Mouse (Mus musculus) kidney, adult 18-20 months (tissue): ENCODE results near the gene Rapgef3.

ENCODE experiments used
- DNase-seq: peaks from one replicate; pipeline ENCODE4 v3.0.0; 2021

Rapgef3 gene

DNA sequence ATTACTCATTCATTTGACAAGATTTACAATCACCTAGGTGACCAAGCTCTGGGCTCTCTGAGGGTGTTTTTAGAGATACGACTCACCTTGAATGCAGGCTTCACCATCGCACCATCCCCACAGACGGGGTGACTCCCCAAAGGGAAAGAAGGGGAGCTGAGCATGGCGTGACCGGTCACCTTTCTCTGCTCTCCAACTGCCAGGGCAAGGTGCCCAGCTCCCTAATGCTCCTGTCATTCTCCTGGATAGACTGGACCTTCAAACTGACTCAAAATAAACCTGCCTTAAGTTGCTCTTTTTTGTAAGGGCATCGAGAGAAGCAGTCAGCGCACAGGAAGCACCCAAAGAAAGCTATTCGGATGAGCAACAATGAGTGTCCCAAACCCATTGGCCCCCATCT, 2.5 kb upstream of the Rapgef3 start:
- no peak for DNase-seq

DNA sequence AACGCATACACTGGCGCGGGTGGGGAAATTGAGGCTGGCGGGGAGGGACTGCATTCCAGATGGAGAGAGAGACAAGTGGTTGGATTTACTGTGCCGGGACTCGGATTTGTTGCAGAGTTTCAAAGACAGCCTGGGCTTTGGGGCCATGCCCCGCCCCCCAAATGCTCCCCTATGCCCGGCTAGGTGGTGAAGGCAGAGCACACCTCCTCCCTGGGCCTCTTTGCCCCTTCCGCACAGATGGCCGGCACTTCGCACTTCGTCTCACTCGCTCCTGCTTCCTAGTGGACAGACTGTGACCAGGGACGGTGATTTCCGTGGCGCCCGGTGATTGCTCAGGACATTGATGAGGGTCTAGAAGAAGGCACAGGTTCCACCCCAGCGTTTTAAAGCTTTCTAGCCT, 420 bp upstream of the Rapgef3 start:
- no peak for DNase-seq

DNA sequence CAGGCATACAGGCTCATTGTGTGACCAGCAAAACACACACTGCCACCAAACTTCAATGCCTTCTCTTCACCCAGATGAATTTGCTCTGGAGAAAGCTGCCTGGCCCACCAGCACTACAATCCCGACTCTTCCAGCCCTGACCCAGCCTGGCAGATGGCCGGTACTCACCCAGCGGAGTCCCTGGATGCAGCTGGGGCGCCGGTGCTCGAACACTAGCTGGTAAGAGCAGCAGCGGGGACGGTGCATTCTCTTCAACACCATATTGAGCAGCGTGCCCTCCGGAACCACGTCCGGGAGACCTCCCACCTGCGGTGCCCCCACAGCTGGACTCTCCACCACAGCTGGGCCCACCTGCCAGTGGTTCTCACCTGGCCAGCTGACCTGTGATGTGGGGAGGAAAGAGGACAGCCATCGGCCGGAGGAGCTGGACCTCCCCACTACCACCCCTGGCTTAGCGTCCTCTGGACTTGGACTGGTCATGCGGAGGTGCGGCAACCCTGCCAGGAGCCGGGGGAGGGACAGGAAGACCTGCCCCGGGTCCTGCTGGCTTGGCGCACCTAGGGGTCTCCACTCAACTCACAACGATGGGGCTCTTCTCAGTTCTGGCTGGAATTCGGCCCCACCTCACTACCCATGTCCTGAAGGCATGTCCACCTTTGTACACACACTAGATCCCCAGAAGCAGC, 1.0 kb downstream of the Rapgef3 start:
- DNase-seq, result peak; percentile 84

DNA sequence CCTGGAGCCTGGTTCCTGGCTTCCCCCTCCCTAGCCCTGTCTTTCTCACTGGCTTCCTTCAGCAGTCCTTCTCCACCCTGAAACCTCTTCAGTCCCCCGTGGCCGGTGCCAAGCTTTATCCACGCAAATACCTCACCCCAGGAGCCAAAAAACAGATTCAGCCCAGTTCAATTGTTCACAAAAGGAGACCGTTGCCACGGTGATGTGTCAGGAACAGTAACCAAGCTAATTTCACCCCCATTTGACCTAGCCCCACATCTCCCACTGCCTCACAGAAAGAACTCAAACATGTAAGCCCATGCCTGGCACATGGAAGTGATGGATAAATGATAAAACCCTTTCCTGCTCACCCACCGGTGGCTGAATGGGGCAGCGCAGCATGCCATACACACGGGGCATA, 1.6 kb downstream of the Rapgef3 start:
- peak; percentile 49 for DNase-seq

DNA sequence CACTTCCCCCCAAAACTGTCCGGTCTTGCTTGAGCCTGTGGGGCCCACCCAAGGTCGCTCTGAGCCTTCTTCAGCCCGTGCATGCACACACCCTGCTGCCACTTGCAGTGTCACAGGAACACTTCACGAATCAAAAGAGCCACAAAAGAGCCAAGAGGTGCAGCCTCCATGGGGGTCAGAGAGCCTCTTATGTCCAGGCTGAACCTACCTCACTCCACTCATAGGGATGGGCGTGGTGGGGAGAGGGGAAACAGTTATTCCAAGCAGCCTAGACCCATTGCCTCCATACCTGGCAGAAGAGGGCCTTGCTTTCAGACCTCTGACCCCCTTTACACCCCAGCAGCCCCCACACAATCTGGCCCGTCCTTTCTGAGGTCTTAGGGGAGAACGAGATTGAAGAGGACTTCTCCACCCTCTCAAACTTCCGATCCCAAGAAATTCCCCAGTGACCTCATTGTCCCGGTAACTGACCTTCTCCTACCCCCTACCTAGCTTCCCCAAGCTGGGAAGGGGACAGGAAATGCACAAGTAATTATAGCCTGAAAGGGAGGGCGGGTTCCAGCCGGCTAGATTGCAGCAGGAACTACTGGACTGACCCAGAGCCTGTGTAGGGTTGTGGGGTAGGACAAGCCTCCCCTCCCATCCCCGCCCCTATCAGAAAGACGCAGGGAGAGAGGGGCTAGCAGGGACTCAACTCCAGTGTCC, 2.5 kb downstream of the Rapgef3 start:
- DNase-seq, result peak; percentile 61

DNA sequence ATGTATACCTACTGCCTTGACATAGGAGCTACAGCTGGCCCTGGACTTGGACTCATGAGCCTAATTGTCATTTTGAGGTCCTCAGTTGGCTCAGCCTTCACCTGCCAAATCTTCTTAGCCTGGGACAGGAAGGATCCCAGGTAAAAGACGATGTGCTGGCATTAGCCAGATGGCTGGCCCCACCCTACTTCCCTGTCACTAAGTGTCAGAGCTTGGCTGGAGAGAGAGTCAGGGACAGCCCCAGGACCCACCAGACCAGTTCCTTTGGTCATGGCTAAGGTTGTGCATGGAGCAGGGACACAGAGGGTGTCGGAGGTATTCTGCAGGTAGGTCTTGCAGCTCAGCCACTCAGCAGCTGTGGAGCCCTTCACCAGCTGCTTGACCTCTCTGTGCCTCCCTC, 3.2 kb downstream of the Rapgef3 start:
- DNase-seq, result peak; percentile 33

DNA sequence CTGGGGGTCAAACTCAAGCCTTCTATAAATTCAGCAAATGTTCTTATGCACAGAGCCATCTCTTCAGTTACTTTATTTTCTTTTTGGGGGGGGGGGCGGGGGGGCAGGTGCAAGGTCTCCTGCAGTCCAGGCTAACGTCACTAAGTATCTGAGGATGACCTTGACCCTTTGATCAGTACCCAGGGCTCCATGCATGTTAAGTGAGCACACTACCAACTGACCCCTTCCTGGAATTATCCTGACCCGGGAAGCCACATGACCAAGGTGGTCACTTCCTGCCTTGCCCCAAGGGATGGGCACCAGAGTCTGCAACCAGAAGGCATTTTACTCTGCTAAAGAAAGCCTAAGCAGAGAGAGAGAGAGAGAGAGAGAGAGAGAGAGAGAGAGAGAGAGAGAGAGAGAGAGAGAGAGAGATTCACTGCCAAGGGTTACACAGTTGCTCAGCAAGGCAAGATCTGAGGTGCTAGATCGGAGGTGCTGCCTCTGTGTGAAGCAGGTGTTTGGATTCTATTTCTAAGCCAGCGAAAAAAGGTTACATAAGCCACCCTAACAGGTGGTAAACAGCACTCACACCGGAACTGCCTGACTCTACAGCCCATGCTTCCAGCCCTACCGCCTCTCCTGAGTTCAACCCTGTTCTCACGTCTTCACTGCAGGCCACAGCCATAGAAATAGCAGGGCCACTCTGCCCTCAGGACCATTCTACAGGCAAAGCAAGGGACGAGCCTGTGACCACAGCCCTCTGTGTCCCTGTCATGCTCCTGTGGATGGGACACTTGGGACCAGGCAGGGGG, 4.3 kb downstream of the Rapgef3 start:
- peak; percentile 55 for DNase-seq

DNA sequence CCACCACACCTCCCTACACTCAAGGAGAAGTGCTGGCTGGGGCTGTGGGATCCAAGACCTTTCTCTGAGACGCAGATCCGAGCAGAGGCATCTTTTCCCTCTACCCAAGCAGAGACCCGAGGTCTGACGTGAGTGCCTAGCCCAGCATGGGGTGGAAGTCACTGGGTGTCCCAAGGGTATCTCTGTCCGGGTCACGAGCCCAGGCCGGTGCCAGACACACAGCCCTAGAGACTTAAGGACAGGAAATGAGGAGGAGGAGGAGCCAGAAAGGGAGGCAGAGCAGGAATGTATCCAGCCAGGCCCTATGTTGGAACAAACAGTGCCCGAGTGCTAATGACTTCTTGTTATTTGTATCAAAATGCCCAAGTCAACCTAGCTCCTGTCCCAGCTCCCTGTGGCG, 5.0 kb downstream of the Rapgef3 start:
- DNase-seq, result peak; percentile 71

DNA sequence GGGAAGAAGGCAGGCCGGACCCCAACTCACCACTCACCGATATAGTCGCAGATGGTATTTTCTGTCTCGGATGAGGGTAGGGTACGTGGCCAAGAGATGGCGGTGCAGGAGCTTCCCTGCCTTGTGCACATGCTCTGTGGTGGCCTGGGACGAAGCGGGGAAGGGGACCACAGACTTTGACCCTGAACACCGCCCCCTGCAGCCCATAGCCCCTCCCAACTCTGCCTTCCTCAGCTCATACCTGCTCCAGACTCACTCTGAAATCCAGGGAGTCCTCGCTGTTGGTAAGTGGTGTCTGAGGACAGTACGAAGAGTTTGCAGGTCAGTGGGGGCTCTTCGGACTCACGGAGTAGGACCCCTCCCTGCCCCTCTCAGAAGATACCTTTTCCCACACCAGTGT, 6.3 kb downstream of the Rapgef3 start:
- DNase-seq, result peak; percentile 35

DNA sequence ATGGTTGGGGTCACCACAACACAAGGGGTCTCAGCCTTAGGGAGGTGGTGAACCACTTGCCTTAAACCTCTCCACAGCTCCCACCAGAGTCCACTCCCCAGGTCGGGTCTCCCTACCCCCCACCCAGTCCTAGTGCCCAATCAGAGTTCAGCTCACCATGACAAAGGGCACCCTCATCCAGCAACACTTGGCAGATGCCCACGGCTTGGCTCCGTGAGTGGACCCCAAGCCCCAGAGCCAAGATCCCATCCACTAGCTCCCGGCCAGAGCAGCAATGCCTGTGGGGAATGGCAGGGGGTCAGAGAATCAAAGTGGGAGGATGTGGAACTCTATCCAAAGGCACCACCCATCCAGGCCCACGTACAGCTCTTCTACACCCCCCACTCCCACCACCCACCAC, 6.8 kb downstream of the Rapgef3 start:
- no peak for DNase-seq

DNA sequence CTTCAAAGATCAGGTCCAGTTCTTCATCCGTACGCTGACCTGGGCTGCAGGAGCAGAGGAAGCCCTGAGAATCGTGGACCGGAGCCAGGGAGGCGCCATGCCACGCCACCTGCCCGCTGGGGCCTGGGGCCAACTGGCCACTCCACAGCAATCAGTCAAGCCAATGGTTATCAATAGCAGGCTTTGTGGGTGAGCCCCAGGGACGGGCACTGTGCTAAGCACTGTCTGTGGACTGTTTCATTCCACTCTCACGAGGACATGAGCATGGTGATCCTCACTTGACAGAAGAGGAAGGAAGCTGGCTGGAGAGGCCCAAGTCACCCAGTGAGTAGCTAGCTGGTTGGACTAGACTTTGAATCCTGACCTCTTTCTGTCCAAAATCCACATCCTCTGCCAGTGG, 7.8 kb downstream of the Rapgef3 start:
- DNase-seq, result peak; percentile 72

DNA sequence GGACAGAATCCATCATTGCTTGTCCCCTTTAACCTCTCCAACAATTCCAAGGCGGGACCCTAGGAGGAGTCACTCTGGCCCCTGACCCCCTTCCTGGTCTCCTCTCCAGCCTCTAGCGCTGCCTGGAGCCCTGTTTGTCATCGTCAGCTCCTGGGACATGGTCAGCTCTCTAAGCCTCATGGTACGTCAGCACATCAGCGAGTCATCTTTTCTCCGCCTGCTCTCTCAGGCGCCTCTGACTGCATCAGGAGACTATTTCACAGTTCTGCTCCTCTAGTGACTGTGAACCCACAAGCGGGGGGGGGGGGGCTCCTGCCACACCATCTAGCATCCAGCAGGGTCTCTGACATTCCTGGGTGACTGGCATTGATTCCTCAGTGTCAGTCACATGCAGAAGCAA, 12.4 kb downstream of the Rapgef3 start:
- no peak for DNase-seq

DNA sequence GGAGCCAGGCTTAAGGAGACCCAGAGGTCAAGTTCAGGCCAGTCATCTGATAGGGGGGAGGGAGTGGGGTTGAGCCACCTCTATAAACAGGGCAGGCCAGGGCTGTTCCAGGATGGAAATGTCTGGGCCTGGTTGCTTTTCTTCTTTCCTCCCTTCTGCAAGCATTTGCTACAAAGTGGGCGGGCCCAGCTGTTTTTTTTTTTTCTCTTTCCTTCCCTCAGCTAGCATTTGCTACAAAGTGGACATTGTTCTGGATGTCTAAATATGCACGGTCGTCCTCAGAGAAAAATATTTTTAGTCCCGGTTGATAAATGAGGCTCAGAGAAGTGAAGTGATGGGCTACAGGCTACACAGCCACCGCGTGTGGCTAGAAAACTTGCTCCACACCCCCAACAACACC, 13.3 kb downstream of the Rapgef3 start:
- peak; percentile 29 for DNase-seq

DNA sequence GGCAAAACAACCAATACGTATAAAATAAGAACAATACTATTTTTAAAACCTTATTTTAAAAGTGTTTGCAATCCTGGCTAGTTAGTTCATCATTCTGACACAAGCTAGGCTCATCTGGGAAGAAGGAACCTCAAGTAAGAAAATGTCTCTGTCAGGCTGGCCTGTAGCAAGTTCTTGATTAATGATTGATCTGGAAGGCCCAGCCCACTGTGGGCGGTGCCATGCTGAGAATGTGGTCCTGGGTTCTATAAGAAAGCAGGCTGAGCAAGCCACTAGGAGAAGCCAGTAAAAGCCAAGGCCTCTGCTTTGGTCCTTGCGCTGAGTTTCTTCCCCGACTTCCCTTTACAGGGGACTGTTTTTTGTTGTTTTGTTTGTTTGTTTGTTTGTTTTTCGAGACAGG, 15.3 kb downstream of the Rapgef3 start:
- DNase-seq, result peak; percentile 62

DNA sequence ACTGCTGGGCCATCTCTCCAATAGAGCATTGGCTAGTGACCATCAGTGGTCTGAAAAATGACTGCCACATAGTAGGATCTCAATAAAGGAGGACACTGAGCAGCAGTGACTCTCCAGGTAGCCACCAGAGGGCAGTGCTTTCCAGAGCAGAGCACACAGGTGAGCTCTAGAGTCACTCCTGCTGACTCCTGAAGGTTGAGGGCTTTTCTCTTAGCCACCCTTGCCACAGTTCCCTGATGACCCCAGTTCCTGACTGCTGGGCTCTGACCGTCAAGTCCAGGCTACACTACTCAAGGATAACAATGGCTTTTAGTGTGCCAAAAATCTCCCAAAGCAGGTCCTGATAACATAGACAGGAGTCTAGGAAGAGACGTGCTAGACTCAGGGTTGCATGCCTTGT, 16.1 kb downstream of the Rapgef3 start:
- peak; percentile 36 for DNase-seq

DNA sequence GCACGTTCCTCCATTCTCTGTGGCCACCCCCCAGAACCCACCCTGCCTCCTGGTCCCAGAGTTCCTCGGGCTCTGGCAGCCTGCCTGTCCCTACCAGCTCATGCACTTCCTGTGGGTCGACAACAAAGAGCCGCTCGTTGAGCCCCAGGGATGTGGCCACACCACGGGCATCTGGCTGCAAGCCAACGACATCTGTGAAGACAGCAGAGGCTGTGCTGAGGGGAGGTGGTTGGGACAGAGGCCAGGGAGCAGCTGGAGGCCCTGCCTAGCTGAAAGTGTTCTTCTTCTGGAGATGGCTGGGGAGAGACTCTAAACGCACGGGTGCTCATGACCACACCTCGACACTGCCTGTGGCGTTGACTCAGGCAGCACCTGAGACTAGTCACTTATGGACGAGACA, 17.1 kb downstream of the Rapgef3 start:
- peak; percentile 75 for DNase-seq

DNA sequence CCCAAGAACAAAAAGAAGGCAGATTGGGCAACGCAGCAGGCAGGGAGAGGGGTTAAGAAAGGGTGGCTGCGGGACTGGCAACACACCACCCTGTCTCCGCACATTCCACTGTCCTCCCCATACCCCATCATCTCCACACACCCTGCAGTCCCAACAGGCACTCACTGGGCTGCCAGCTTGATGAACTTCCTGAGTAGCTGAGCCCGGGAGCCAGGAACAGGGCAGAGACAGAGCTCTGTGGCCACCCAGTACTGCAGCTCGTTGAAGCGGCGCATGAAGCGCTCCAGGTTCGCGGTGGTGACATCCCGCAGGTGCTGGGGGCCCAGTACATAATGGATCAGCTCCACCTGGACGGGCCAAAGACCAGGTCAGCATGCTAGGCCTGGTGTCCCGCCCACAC, 17.9 kb downstream of the Rapgef3 start:
- no peak for DNase-seq

DNA sequence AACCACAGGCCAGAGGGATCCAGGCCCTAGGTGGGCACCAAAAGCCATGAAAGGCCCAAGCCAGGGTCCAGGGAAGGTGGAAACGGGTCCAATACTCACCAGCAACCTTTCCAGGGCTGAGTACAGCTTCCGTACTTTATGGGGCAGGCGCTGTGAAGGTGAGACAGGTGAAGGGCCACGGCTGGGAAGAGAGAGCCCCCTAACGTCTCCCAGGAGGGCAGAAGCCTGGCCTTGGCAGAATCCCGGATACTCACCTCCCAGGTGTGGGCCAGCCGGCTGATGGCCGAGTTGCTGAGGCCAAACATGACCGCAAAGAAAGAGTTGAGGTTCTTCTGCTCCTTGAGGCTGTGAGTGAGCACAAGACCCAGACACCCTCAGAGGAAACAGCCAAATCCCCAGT, 18.4 kb downstream of the Rapgef3 start:
- DNase-seq, result no peak

DNA sequence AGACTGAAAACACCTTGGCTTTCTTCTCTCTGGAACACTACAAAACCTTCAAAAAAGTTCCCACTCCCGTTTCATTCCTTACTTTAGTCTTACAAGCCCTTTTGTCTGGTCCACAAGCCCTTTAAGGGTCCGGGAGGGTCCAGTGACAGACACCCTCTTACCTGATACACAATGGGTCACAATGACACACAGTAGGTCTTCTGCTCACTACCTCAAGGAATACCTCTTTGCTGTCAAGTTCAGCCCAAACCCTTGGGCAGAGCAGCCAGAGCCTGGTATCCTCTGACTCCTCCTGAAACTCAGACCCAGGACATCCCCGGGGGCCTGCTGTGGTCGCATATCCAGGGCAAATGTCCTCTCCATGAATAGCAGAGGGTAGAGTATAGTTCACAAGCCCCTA, 18.8 kb downstream of the Rapgef3 start:
- DNase-seq, result no peak

DNA sequence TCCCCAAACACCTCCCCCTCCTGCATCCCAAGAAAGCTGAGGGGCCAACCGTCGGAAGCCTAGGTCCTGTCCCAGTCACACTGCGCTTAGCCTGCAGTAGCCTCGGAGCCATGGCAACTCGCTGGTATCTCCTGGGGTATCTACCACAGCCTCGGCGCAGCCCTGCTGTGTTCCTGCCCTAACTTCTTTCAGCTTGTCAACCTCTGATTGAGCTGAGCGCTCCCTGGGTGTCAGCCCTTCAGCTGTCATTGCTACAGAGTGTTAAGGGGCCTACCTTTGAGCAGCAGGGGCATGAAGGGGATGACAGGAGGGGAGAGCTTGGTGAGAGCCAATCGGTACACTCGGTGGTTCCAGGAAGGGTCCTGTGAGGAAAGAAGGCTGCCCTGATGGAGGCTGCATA, 19.5 kb downstream of the Rapgef3 start:
- DNase-seq, result no peak

DNA sequence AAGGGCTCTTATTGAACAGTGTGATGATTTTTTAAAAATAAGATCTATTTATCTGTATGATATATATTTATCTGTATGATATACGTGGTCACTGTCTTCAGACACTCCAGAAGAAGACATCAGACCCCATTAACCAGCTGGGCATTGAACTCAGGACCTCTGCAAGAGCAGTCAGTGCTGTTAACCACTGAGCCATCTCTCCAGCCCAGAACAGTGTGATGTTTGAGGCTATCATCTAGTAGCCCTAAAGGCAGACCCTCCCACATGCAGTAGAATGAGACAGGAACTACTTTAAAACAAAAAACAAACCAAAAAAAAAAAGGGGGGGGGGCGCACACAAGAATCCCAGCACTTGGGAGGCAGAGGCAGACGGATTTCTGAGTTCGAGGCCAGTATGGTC, 20.3 kb downstream of the Rapgef3 start:
- no peak for DNase-seq

DNA sequence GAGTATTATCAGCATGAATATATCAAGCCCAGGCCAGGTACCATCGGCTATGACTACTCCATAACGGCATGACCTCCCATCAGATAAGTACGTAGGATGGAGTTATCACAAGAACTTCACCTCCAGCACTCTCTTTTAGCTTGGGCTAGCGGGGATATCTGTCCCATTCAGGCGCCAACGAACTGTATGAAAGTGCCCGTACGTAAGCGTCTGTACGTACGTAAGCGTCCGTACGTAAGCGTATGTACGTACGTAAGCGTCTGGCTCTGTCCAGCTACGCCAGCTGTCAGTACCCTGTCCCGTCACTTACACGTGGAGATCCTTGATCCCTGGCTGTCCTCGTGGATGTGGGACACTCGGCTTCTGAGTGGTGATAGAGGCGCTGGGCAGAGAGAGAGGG, 21.0 kb downstream of the Rapgef3 start:
- no peak for DNase-seq

DNA sequence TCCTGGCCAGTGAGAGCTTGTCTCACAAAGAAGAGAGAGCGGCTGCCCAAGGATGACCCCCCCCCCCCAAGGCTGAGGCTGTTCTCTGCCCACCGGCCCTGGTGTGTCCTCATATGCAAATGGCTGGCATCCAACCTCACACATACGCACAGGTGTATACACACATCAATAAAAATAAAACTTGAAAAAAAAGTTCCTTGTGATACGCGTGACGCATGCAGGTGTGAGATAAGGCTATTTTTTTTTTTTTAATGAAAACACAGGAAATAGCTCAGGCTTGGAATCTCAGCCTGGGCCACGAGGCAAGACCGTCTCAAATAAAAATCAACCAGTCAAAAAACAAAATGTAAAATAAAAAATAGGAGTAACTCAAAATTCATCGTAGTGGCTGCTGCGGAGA, 21.5 kb downstream of the Rapgef3 start:
- DNase-seq, result no peak

DNA sequence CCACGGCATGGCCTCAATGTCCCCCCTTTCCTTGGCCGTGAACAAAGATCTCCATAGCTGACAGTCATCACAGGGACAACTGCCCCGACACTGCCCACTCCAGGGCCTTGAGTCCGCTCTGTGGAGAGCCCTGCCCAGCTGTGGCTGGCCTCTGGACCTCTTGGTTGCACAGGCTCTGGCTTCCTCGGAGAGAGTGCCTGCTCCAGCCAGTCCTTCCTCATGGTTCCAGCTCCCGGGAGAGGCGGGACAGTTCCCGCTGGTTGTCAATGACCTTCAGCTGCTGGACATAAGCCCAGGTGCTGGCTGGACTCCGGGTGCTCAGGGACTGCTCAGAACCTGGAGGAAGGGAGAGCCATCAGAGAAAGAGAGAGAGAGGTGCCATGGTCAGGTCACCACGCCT, 22.4 kb downstream of the Rapgef3 start:
- DNase-seq, result peak; percentile 82
